Mouse (Mus musculus) urinary bladder, postnatal 14 days (tissue): ENCODE data around the gene Kif3a.

Experiments
- DNase-seq: peaks from one replicate; pipeline ENCODE4 v3.0.0; 2021; ENCODE audit warnings: low spot score

The Kif3a gene

DNA sequence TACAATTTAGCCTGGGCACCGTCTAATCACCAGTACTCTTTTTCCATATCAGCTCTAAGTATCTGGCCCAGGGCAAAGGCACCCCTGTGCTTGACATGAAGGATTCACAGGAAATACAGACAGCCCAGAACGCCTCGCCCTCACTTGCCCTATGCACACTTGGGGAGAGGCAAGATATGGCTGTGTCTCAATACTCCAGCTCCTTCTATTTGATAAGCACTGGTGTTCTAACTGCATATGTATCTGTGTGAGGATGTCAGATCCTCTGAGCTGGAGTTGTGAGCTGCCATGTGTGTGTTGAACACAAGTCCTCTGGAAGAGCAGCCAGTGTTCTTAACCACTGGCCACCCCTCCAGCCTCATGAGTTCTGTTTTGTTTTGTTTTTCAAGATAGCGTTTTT, 84.3 kb downstream of the Kif3a start:
- DNase-seq: no peak
